Mouse (Mus musculus) E14TG2a.4 (cell line): ENCODE measurements around the gene Rnf144b.

Experiments
- CTCF ChIP-seq: conservative IDR thresholded peaks from 2 replicates; pipeline ENCODE4 v1.5.1; 2014; ENCODE audit warnings: low read length
- NANOG ChIP-seq: IDR thresholded peaks from 2 replicates; pipeline ENCODE4 v1.6.1; 2014; ENCODE audit warnings: borderline replicate concordance, low read length, mixed read lengths

DNA sequence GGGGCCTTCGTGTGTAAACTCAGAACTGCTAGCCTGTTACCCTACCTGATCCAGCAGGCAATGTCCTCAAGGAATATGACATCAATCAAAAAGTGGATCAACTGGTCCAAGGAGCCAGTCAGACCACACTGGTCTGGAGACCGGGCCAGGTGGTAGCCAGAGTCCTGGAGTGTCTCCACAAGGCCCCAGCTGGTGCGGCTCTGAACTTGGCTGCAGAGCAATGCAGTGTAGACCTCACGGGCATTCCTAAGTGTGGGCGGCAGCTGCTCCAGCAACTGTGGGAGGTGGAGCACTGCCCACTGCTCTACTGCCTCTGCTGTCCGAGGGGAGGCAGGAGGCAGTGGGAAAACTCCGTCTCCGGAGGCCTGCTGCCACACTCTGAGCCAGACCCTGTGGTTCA, 55.7 kb downstream of the Rnf144b start:
- TF ChIP-seq CTCF, result no peak
- TF ChIP-seq NANOG, result no peak
